Mouse (Mus musculus) midbrain, postnatal 0 days (tissue): ENCODE results near the gene Hsd3b7. TPM values are rescaled to one million over a fixed set of nuclear protein-coding genes. Genes with fewer than 3 reads are reported as not detected.

Source experiments
- ATAC-seq: fragments of 200-750 bp; cut with Nextera tagmentation; 2 replicates; pipeline ENCODE4 v1.8.0; 2017; ENCODE audit warnings: moderate number of reproducible peaks, mild to moderate bottlenecking, moderate TSS enrichment, moderate library complexity; ENCODE audit not compliant: low FRiP score
- DNase-seq: peaks from one replicate; pipeline ENCODE4 v3.0.0-alpha.2; 2015; ENCODE audit warnings: low spot score
- H3K27ac ChIP-seq: fragments of 300-500 bp; sonication (generic); 2 replicates; pipeline ENCODE4 v1.5.1; 2014; ENCODE audit warnings: low read depth, mild to moderate bottlenecking, low read length, mixed read lengths
- H3K27me3 ChIP-seq: fragments of 300-500 bp; sonication (generic); 2 replicates; pipeline ENCODE4 v1.6.1; 2014; ENCODE audit warnings: low read length, control low read depth, mixed read lengths; ENCODE audit not compliant: insufficient read depth
- H3K36me3 ChIP-seq: fragments of 300-500 bp; sonication (generic); 2 replicates; pipeline ENCODE4 v1.6.1; 2014; ENCODE audit warnings: low read length, control low read depth, mixed read lengths; ENCODE audit not compliant: insufficient read depth
- H3K4me1 ChIP-seq: fragments of 300-500 bp; sonication (generic); 2 replicates; pipeline ENCODE4 v1.6.1; 2014; ENCODE audit warnings: mild to moderate bottlenecking, control low read depth, antibody characterized with exemption, low read length, mixed read lengths; ENCODE audit not compliant: insufficient read depth
- H3K4me2 ChIP-seq: fragments of 300-500 bp; sonication (generic); 2 replicates; pipeline ENCODE4 v1.6.1; 2014; ENCODE audit warnings: low read depth, mild to moderate bottlenecking, low read length, mixed read lengths; ENCODE audit not compliant: poor library complexity, severe bottlenecking
- H3K4me3 ChIP-seq: fragments of 300-500 bp; sonication (generic); 2 replicates; pipeline ENCODE4 v1.5.1; 2014; ENCODE audit warnings: low read depth, mild to moderate bottlenecking, low read length, moderate library complexity
- H3K9ac ChIP-seq: fragments of 300-500 bp; sonication (generic); replicated peaks from 2 replicates; pipeline ENCODE4 v1.6.1; 2014; ENCODE audit warnings: mild to moderate bottlenecking, low read length, moderate library complexity, mixed read lengths; ENCODE audit not compliant: poor library complexity, severe bottlenecking
- H3K9me3 ChIP-seq: fragments of 300-500 bp; sonication (generic); 2 replicates; pipeline ENCODE4 v1.6.1; 2016; ENCODE audit warnings: low read length, control low read depth
- CTCF ChIP-seq: IDR thresholded peaks from 2 replicates; pipeline ENCODE4 v1.5.1; 2016; ENCODE audit warnings: antibody characterized with exemption, mild to moderate bottlenecking
- WGBS: fragments of 180-500 bp; shearing (Covaris S2); extraction: QIAGEN DNeasy Blood & Tissue Kit; methylation state at CpG from one replicate; pipeline ENCODE4 v1.1.7; 2014; 5-methylcytosine and 5-hydroxymethylcytosine counted together
- polyA plus RNA-seq: library from polyadenylated mRNA; unstranded; fragments of >200 nt; fragmentation: Nextera tagmentation; extraction: Ambion mirVana; gene quantifications from 2 replicates; pipeline ENCODE4 v1.2.1, GENCODE M21; 2015
- total RNA-seq: library from RNA; depleted of rRNA; stranded (reverse); fragments of >200 nt; gene quantifications from 2 replicates; pipeline ENCODE4 v1.2.3, GENCODE M21; 2014

Gene Hsd3b7
- total and polyA plus RNA-seq, 2 experiments from 2014 or later = 8.6 to 12.8 TPM

DNA sequence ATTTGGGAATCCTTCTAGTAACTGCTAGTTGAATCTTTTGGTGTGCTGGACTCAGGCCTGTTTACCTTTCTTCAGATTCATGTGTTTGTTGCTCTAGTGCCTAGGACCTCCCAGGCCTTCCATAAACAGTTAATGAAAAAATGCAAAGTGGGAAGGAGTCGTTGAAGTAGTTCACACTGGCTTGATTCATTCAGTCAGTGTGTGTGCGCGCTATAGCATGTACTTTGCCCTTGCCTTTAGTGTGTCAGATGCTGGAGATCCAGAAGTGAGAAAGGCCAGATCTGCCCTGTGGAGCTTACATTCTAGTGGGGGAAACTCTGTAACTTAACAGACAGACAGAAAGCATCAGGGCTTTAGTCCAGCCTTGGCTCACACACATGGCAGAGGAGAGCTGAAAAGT lies 39.9 kb upstream of the Hsd3b7 start:
- no peak for TF ChIP-seq CTCF
- ATAC-seq (no peak), DNase-seq (no peak)
- H3K9ac ChIP-seq = no peak overlapping the region
- H3K36me3 ChIP-seq = peaks cover 42% of the 10 kb centered on the region
- H3K4me1 ChIP-seq = no peaks in the 10 kb centered on the region; the same call in 1 of the 2 replicates
- no peaks in the 10 kb centered on the region for H3K27me3 ChIP-seq
- WGBS = 88% methylated on average over 3 of the region's 3 CpGs
- no peaks in the 10 kb centered on the region for H3K9me3 ChIP-seq
- no peak overlapping the region for H3K4me2 ChIP-seq
- H3K27ac ChIP-seq = no peak overlapping the region
- no peak overlapping the region for H3K4me3 ChIP-seq

DNA sequence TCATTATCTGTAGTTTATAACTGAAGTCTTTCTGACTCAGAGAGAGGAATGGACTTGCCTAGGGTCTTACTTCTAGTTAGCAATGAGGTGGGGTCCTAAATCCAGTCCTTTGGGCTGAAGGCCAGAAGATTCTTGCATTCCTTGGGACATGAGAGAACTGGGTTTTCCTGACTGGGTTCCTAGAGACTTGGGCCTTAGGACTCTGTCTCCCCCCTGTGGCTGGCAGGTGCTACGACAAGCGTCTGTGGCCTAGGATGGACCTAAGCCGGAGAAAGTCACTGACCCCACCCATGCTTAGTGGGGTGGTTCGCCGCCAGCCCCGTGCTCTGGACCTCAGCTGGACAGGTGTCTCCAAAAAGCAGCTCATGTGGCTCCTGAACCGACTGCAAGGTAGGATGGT lies 39.4 kb upstream of the Hsd3b7 start:
- no peak overlapping the region for H3K9ac ChIP-seq
- no peak overlapping the region for H3K4me2 ChIP-seq
- no peaks in the 10 kb centered on the region for H3K9me3 ChIP-seq
- H3K4me1 ChIP-seq = no peaks in the 10 kb centered on the region; the same call in 1 of the 2 replicates
- DNase-seq (peak; percentile 67), ATAC-seq (no peak)
- H3K36me3 ChIP-seq = peaks cover 47% of the 10 kb centered on the region
- no peak overlapping the region for H3K4me3 ChIP-seq
- peak; percentile 84 for TF ChIP-seq CTCF
- H3K27me3 ChIP-seq = no peaks in the 10 kb centered on the region
- no peak overlapping the region for H3K27ac ChIP-seq
- WGBS = 34% methylated on average over 7 of the region's 7 CpGs

DNA sequence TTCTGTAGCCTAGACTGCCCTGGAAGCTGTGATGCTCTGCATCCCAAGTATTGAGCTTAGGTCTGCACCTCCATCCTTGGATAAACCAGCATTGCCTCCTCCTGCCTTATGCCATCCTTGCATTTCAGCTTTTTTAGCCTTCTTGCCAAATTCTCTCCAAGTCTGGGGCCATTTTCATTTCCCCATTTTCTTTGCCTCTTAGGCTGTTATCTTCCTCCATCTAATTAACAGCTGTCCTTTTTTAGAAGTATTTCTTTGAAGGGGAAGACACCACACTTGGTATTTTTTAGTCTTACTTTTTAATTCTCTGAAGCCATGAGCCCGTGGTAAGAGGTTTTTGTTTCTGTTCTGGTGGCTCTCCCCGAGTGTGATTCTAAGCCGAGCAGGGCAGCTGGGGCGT lies 36.8 kb upstream of the Hsd3b7 start:
- H3K9ac ChIP-seq = no peak overlapping the region
- WGBS = 93% methylated on average over 4 of the region's 4 CpGs
- no peaks in the 10 kb centered on the region for H3K9me3 ChIP-seq
- peaks cover 48% of the 10 kb centered on the region for H3K36me3 ChIP-seq
- no peak for DNase-seq
- no peak overlapping the region for H3K4me2 ChIP-seq
- TF ChIP-seq CTCF = no peak
- H3K4me1 ChIP-seq = no peaks in the 10 kb centered on the region; the same call in 1 of the 2 replicates
- H3K27ac ChIP-seq = no peak overlapping the region
- H3K4me3 ChIP-seq = no peak overlapping the region
- ATAC-seq = no peak
- H3K27me3 ChIP-seq = no peaks in the 10 kb centered on the region

DNA sequence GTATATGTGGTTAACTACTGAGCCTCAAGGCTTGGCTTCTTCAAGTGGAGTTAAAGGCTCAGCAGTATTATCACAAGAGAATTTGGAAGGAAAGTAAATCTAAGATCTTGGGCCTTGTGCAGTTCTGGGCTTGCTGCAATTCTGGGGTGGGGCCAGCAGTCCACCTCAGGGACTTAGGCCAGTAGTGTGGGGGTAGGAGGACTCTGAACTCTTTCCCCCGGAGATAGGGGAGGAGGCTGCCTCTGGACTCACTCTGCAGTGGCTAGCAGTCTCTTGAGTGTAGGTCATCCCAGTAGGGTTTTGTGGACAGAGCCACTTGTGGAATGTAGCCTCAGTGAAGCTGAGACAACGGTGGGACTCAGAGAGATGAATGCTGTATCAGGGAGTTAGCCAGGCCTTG lies 34.6 kb upstream of the Hsd3b7 start:
- ATAC-seq (no peak), DNase-seq (no peak)
- Histone ChIP-seq H3K27me3 (no peaks in the 10 kb centered on the region), H3K27ac (no peak overlapping the region), H3K9me3 (no peaks in the 10 kb centered on the region), H3K36me3 (peaks cover 45% of the 10 kb centered on the region), H3K4me2 (no peak overlapping the region), H3K4me3 (no peak overlapping the region), H3K4me1 (no peaks in the 10 kb centered on the region; the same call in 1 of the 2 replicates), H3K9ac (no peak overlapping the region)
- no peak for TF ChIP-seq CTCF
- 89% methylated on average over 2 of the region's 2 CpGs for WGBS

DNA sequence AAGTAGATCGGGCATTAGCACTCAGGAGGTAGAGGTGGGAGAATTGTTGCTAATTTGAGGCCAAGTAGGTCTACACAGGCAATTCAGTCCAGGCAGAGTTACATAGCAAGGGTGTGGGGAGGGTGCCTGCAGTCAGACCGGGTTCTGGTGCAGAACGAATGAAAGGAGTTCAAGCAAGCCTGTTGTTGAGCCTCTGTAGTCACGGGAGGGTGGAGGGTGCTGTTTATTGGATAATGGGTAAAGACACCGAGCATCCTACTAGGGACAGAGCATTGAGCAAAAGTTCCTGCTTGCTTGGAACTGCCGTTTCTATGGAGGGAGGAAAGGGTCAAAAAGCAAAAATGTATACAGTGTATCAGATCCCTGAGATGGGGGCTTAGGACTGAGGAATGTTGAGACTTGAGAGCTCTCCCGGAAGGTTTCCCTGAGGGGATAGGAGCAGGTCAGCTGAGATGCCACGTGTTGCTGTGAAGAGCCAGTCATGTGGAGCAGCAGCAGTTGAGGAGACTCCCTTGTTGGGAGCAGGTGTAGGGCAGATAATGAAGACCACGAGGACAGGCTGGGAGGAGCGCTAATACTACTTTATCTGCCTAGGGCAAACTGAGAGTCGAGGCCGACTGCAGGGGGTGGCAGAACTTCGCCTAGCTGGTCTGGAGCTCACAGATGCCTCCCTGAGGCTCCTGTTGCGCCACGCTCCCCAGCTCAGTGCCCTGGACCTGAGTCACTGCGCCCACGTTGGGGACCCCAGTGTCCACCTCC lies 33.4 kb upstream of the Hsd3b7 start:
- Histone ChIP-seq H3K4me1 (no peaks in the 10 kb centered on the region; the same call in 1 of the 2 replicates), H3K27ac (no peak overlapping the region), H3K36me3 (peaks cover 42% of the 10 kb centered on the region), H3K9me3 (no peaks in the 10 kb centered on the region), H3K27me3 (no peaks in the 10 kb centered on the region), H3K4me3 (no peak overlapping the region), H3K4me2 (no peak overlapping the region), H3K9ac (no peak overlapping the region)
- whole genome bisulfite sequencing = 76% methylated on average over 17 of the region's 17 CpGs
- ATAC-seq (no peak), DNase-seq (no peak)
- no peak for TF ChIP-seq CTCF

DNA sequence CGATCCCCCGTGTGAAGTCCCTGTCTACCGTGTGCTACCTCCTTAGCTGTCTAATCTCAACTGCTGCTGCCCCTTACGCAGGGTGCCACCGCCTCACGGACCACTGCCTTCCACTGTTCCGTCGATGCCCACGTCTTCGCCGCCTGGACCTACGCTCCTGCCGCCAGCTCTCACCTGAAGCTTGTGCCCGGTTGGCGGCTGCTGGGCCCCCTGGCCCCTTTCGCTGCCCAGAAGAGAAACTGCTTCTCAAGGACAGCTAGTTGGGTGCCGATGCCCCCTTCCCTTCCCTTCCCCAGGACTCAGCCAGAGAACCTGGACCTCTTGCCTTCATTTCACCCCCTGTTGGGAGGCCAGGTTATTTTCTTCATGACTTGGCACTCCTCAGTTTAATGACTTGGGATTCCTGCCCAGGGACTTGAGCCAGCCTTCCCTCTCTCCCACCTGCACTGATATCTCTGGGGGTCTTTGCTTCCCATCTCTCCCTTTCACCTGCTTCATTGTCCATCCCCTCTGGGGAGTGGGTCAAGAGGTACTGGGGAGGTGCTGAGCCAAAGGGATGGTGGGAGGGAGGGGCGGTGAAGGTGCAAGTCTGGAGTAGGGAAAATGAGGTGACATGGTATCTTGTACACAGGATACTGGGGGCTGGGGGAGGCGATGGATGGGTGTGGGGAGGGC lies 32.6 kb upstream of the Hsd3b7 start:
- no peak overlapping the region for H3K4me3 ChIP-seq
- H3K36me3 ChIP-seq = peaks cover 42% of the 10 kb centered on the region
- ATAC-seq = no peak
- 95% methylated on average over 19 of the region's 19 CpGs for WGBS
- no peaks in the 10 kb centered on the region; the same call in 1 of the 2 replicates for H3K4me1 ChIP-seq
- no peak for TF ChIP-seq CTCF
- H3K27me3 ChIP-seq = no peaks in the 10 kb centered on the region
- no peak overlapping the region for H3K4me2 ChIP-seq
- no peaks in the 10 kb centered on the region for H3K9me3 ChIP-seq
- H3K9ac ChIP-seq = no peak overlapping the region
- no peak overlapping the region; the same call in 1 of the 2 replicates for H3K27ac ChIP-seq
- DNase-seq = no peak
